Mouse (Mus musculus): ENCODE results near the gene Slc8b1.

DNA sequence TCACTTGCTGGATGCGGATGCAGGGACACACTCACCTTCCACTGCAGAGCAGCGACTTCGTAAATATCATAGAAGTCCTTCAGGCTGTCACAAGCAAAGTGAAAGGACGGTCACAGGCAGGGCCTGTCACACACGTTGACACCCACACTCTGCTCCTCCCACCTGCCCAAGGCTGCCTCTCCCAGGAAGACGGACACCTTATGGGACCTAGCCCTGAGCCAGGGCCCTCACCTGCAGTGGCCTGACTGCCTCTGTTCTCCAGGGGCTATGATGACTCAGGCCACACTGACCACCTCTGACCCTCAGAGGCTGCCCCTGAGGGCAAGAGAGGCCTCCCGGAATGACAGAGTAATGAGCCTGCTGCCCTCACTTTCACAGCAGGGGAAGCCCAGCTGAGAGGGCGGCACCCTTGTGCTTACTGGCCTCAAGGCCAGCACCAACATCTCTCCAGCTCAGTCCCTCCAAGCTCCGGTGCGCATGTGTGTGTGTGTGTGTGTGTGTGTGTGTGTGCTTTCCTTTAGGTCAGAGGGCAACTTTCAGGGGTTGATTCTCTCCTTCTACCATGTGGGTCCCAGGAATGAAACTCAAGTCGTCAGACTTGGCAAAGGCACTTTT, 37.4 kb downstream of the Slc8b1 start:
- TF ChIP-seq POLR2A (IDR thresholded peaks at IDR 0.05; ENCODE audit: insufficient read length, low read depth) (no peak), SRF (IDR thresholded peaks at IDR 0.05; ENCODE audit: control insufficient read depth, insufficient read length, low read depth) (no peak), TCF12 (IDR thresholded peaks at IDR 0.05; ENCODE audit: insufficient read depth, poor library complexity, severe bottlenecking) (no peak), CEBPB (IDR thresholded peaks at IDR 0.05; ENCODE audit: insufficient read depth, poor library complexity, severe bottlenecking) (no peak), REST (IDR thresholded peaks at IDR 0.05; ENCODE audit: insufficient read depth, insufficient read length) (no peak), USF1 (IDR thresholded peaks at IDR 0.05; ENCODE audit: low read depth) (no peak), MYOG (IDR thresholded peaks at IDR 0.05; ENCODE audit: control insufficient read depth in 1 of 3, insufficient read depth in 1 of 3, insufficient read length in 2 of 3, low read depth in 2 of 3) (no peak), MAX (IDR thresholded peaks at IDR 0.05; ENCODE audit: low read depth) (no peak), POLR2AphosphoS2 (IDR thresholded peaks at IDR 0.05; ENCODE audit: insufficient read length, low read depth) (no peak), E2F4 (IDR thresholded peaks at IDR 0.05; ENCODE audit: insufficient read depth) (no peak), TCF3 (IDR thresholded peaks at IDR 0.05; ENCODE audit: insufficient read length, low read depth) (no peak), MYOD1 (IDR thresholded peaks at IDR 0.05; ENCODE audit: control insufficient read depth in 1 of 3, insufficient read length in 2 of 3, low read depth in 2 of 3) (no peak)
